Mouse (Mus musculus) cerebellum, postnatal 36 days (tissue): Measurements from ENCODE around the gene Ctxn1.

Experiments used
- DNase-seq, 2 experiments: peaks; one replicate each; pipeline ENCODE4 v3.0.0; 2021 to 2022; ENCODE audit warnings: mixed read lengths in 2 of 2

Ctxn1 gene

DNA sequence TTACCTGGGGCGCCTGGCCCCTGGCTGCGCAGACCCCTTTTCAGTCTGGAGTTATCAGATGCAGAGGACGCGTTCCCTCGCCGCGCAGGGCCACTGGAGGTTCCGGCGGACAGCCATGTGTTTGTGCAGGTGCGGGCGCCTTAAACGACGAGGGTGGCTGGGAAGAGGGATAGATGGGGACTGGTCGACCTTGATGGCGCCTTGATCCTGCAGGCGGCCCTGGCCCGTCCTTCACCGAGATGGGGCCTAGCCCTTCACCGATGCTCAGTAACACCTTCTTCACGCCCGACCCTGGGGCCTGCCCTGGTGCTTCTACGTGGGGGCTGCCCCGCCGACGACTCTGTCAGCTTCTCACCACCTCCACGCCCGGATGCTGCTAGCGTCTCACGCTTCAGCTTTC is 9.9 kb downstream of the Ctxn1 start:
- DNase-seq = no peak

DNA sequence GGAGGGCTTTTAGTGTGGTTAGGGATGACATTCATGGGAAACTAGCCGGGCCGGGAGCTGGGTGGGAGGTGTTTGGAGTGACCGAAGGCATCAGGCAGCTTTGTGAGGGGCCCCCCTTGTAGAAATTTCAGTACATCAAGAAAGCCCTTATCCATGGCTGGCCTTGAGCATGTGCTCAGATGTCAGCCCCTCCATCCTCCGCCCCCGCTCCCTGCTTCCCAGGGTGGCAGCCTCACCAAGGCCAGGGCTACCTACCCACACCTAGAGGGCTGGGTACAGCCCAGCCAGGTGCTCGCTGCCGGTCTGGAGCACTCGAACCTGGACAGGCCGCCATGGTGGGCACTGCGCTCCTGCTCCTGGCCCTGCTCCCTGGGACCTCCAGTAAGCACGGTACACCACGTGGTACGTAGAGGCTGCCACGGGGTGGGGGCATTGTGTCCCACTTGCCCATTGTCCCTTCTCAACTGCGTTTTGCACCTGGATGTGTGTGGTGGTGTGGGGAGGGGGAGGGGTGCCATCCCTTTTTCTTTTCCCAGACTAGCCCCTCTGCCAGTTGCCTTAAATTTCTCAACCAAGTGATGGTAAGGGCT is 11.0 kb downstream of the Ctxn1 start, which contains the start of gene Tgfbr3l:
Gene Tgfbr3l (plus strand): TSS at position 264 of the 590 bp plus-strand sequence.
- DNase-seq = no peak

DNA sequence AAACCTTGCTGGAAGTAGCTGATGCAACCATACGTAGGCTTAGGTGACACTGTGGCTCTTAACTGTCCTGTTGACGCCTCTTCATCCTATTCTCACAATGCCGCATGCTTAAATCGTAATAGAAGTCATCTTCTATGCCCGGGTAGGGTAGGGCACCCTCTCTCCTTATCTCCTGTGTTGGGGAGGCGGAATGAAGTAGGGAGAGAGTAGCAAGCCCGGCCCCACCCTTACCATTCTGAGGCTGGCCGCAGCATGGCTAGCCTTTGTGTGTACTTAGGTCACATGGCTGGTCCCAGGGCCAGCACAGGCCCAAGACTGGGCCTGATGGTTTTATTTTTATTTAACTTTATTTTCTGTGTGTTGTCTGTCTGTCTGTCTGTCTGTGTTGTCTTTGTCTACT is 11.8 kb downstream of the Ctxn1 start:
- no peak for DNase-seq

DNA sequence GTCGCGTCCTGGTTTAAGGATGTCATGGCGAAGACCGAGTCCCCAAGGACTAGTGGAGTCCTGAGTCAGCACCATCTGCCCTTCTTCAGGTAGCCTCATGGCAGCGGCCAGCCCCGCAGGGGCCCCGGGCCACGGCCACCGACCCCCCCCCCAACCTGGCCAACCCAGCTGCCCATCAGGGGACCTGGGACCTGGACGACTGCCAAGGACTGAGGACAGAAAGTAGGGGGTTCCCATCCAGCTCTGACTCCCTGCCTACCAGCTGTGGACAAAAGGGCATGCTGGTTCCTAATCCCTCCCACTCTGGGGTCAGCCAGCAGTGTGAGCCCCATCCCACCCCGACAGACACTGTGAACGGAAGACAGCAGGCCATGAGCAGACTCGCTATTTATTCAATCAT is 13.3 kb downstream of the Ctxn1 start:
- no peak for DNase-seq

DNA sequence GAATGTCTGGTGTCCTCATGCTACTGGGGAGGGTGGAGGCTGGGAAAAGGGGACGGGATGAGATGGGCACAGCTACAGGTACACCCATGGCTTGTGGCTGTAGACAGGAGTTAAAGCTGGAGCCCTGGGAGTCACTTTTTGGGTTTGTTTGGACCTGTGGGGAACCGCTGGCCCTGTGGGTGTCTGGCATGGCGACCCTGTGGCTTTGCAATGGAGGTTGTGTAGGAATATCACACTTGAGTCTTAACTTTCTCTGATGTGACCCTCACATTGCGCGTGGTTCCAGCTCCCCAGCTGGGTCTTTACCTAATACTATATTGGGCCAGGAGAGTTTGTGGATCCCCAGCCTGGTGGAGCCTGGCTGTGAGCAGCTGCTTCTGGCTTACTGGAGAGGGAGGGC is 14.0 kb downstream of the Ctxn1 start:
- no peak for DNase-seq

DNA sequence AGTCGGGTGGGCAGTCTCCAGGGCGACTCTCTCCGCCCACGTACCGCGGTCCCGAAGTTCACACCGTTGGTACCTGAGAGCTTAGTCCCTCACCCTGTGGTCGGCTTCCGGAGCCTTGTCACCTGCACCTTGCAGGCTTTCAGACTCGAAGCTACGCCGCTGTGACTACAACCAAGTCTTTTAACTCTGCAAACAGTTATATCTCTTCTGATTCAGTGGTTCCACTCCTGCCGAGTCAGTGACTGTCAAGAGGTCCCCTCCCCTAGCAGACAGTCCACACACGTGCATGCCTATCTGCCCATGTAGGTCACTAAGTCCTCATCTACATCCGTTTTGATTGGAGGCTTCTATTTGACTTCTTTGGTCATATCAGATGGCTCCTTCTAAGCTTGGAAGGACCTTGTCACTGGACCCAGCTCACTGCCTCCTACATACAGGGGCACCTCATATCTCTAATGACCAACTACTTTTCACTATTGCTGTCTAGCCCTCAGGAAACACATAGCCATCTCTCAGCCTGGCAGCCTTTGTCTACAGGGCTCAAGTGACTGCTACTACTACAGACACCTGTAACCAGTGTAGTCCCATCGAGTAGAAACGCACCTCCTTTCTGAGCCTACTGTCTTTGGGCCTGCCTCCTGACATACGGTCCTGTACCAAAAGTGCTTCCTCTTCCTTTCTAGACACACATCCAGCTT is 19.7 kb downstream of the Ctxn1 start:
- no peak for DNase-seq

DNA sequence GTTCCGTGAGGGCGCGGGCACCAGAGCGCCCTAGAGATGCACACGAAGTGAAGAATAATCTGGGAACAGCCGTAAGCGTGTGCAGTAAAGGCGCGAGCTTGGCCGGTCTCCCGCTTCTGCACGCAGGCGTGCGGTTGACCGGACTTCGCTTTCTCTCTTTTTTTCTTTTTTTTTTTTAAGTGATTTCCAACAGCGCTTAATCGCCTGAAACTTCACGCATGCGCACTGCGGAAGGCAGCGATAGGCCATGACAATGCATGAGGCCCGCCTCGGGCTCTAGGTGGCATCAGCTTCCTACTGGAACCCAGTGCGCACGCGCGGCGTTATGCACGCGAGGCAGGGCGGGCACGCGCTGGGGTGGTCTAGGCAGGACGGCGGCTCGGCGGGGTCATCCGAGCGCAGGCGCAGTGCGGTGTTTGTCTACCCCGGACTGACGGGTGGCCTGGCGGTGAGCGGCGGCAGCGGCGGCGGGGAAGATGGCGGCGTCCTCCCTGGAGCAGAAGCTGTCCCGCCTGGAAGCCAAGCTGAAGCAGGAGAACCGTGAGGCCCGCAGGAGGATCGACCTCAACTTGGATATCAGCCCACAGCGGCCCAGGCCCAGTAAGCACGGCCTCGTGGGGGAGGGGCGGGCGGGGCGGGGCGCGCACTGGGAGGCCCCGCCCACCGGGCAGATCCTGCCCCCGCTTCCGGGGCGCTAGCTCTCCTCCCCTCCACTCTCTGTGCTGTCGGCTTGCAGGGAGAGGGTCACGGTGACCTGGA is 20.5 kb downstream of the Ctxn1 start, which contains the start of the genes Map2k7 and Gm49320:
Gene Map2k7 (plus strand): TSS at position 307 of the 759 bp plus-strand sequence.
Gene Gm49320 (plus strand): TSS at position 432 of the 759 bp plus-strand sequence.
- DNase-seq = peak; percentile 100

DNA sequence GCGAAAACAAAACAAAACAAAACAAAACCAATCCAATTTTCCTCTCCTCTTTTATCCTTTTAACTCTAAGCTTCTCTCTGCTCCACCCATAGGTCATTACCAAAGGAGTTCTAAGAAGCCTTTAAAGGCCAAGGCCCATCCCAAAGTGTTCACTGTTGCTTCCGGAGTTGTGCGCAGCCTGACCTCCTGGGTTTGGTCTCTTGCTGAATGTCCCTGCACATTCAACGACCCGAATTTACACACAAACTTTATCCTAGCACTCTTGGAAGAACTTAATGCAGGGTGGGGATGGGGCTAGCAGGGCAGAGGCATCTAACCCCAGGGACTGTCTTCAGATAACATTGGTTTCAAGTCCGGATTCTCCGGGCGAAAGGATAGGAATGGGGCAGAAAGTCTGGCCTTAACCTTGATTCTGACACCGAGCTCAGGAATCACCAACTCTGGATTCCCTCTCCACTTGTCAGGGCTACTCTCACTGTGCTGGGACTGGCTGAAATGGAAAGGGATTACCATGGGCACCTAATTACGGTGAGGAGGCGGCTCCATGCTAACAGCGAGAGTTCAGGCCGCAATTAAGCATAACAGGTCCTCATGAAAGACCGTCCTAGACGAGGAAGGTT is 21.1 kb downstream of the Ctxn1 start:
- peak in 1 of 2 experiments; percentile 10 for DNase-seq

DNA sequence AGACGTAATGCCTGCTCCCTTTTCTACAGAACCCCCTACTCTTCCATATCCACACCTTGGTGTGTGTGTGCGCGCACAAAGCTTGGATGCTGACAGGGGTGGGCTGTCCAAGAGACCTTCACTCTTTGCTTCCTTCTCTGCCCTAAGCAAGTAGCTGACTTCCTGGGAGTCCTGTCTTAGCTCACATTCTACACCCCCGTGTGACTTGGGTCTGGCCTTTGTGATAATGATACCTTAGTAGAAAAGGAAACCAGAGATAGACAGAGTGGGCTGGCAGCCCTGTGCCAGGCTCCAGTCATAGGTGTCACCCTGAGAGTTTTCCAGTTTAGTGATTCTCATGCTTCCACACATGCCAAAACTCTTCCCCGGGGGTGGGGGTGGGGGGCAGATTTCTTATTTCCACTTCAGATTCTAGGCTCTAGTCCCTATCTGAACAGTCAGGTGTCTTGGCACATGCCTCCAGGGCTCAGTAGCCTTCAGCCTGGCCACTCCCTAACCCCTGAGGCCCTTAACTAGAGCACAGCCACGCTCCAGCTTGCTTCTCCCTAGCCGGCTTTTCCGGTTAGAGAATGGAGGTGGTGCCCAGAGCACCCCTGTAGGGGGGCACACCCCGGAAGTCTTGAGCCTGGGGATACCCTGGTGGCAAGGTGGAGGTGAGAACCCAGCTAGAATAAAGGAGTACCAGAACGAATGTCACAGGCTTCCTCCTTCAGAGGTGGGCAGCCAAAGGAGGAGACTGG is 28.3 kb downstream of the Ctxn1 start:
- no peak for DNase-seq

DNA sequence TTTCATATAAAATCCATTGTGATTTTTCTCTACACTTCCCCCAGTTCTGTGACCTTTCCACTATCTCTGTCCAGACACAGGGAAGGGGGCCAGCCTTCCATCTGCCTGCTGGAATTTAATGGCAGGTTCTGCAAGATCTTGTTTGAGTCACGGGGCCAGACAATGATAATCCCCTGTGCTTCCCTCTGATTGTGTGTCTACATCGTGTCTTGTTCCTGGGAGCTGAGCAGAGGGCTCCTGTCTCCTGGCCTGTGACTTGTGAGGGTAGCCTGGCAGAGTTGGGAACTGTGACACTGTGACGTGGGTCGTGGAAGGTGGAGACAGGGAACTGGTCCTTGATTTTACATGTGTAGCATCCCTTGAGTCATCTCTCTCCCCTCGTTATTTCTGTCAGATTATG is 29.3 kb downstream of the Ctxn1 start:
- DNase-seq = no peak

DNA sequence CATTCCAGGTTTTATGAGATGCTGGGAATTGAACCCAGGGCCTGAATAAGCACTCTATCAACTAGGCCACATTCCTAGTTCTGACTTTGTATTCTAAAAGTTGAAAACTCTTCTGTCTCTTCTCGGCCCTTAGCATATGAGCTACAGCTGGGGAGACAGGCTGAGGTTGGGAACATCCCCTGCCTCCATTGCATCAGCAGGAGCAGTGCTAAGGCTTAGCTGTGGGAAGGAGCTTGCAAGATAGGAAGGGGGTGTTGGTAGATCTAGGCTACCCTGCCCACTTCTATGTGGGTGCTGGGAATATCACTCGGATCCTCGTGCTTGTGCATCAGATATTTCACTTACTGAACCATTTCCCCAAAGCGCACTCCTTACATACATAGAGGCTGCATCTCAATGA is 31.2 kb downstream of the Ctxn1 start:
- DNase-seq = no peak

DNA sequence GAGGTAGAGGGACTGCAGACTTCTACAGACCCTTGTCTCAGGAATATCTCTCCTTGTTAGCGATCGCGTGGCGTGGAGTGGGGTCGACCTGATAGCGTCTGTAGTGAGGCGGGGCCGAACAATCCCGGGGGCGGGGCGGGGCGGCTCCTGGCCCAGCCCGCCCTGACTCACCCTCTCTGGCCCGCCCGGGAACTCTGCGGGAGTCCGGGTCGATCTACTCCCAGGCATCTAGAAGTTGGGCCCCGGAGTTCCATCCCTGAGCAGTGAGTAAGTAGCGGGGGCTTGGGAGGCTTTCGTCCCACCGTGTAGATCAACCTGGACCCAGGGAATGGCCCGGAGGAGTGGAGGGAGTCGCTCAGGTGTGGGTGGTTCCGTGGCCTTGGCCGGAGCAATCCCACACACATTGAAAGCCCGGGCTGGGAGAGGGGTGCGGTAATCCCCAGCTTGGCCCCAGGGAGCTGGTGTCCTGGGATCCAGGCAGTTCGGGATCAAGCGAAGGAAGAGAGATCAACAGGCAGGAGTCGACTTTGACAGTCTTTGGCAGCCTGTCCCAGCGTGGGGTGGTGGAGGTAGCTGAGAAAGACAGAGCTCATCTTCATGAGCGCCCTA is 32.2 kb downstream of the Ctxn1 start, which contains the start of gene Lrrc8e:
Gene Lrrc8e (plus strand): TSS at position 89 of the 609 bp plus-strand sequence.
- DNase-seq = peak in 1 of 2 experiments; percentile 9

DNA sequence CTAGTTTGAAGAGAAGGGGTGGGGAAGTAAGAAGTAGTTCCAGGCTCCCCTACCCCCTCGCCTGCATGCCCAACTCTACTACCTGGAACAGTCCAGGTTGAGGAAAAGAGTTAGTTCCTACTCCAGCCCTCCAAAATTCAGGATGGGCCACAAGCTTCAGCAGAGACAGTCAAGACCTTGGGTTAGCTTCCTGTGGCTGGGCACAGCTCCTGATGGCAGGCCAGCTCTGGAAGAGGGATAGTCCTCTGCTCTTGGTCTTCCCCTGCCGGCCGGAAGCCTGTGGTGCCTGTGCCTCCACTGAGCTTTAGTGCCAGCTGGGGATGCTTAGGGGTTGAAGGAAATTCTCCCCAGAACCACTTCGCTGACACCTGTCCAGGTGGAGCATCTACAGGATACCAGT is 32.8 kb downstream of the Ctxn1 start:
- DNase-seq = peak in 1 of 2 experiments; percentile 1

DNA sequence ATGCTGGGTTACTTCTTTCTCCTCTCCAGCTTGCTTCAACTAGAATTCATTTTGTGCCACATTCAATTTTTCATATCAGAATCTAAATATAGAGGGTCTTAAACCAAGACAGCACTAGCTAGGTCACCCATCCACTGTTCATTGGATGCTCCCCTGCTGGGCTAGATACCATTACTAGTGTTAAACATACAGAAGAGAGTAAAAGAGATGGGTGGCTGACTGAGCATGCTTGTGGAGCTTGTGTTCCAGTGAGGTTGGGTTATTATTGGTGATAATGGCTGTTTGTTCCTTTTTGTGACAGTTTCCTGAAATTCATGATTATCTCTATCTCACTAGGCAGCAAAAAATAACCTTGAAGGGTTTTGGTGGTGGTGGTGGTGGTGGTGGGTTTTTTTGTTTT is 37.0 kb downstream of the Ctxn1 start:
- DNase-seq = no peak

DNA sequence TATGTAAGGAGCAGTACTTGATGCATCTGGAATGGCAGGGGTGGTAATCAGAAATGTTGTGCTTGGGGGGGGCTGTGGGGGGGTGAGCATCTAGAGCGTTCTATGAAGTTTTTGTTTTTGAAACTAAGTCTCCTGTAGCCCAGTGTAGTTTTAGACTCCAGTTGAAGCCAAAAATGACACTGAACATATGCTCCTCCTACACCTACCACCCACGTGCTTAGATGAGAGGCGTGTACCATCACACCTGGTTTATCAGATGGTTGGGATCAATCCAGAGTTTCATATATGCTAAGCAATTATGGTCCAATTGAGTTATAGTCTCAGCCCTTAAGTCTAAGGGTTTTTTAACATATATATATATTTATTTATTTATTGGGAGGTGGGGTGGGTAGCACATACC is 39.5 kb downstream of the Ctxn1 start:
- no peak for DNase-seq

DNA sequence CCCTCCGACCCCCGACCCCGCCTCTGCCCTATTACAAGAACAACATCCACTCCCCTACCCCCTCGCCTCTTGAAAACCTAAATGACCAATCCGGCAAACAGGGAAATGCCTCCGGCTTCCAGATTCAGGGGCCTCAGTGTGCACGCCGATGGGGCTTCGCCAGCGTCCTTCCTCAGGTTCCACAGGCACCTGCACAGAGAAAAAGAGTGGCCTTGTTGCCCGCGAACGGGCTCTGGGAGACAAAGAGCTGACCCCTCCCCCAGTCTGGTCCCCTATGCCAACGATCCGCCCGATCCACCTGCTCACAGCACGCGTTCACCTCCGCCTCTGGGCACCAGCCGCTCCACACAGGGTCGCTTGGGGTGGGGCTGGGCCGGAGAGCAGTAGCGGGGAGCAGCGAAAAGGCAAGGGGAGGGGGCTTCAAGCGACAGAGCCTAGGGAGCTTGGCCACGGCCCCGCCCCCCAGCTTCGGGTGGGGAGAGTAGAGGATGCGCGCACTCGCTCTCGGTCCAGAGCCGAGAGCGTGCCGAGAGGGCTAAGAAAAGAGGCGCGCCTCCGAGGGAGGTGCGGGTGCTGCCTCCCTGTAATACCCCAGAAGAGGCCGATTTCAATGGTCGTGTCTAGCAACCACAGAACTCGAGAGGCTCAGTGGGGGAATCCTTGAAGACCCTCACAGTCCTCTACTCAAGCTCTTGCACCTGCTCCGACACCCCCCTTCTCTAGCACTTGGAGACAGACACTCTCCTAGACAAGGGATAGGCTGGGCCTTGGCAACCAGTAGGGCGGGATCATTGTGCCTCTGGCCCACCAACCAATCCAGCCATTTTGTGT is 42.1 kb downstream of the Ctxn1 start, which contains the start of gene Prr36:
Gene Prr36 (minus strand): TSS at position 669 of the 831 bp plus-strand sequence.
- DNase-seq = peak; percentile 52 to 57

DNA sequence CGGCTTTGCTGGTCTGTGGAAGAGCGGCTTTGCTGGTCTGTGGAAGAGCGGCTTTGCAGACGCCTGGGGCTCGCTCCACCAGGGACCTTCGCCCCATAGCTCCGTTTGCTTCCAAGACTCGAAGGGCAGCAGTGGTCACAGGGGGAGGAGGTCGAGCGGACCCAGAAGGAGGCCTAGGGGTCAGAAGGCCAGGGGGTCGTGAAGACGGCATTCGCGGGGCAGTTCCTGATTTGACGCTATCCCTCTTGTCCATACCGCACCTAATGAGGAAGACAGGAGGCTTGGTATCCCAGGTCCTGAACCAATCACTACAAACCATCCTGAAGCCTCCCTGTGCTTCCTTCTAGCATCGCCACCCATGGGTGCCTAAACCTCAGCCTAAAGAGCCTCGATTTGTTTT is 42.8 kb downstream of the Ctxn1 start:
- DNase-seq = no peak

DNA sequence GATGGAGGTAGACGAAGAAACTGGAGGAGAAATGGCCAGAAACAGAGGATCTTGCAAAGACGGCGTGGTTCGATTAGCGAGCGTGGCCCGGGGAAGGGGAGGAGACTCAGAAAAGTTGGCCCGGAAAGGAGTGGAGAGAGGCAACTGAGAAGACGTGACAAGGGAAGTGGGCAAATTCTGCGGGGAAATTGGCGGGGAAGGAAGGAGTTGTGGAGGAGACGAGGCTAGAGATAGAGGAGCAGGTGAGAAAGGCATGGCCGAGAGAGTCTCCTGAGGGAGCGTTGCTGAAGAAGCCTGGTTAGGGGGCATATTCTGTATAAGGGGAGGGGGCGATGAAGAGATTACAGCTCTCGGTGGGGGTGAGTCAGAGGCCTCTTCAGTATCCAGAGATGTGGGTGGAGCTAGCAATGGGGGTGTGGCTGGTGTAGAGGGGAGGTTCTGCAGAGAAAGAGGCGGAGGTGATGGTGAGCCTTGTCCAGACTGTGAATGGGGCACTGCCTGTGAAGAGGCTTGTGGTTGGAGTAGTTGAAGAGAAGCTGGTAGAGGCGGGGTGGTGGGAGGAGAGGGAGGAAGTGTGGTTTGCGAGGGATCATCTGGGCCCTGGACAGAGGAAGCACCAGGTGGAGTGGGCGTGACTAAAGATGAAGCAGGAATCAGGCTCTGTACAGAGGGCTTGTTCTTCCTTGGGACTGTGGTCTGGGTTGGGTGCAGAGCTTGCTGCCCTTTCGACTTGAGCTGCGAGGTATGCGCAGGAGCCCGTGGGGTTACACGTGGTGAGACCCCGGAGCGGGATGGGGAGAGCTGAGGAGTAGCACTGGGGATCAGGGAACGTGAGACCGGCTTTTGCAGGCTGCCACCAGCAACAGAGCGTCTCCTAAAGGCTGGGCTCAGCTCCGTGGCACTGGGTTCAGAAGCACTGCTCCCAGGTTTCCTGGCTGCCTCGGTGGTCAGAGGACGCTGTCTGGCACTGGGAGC is 44.8 kb downstream of the Ctxn1 start:
- DNase-seq = no peak

DNA sequence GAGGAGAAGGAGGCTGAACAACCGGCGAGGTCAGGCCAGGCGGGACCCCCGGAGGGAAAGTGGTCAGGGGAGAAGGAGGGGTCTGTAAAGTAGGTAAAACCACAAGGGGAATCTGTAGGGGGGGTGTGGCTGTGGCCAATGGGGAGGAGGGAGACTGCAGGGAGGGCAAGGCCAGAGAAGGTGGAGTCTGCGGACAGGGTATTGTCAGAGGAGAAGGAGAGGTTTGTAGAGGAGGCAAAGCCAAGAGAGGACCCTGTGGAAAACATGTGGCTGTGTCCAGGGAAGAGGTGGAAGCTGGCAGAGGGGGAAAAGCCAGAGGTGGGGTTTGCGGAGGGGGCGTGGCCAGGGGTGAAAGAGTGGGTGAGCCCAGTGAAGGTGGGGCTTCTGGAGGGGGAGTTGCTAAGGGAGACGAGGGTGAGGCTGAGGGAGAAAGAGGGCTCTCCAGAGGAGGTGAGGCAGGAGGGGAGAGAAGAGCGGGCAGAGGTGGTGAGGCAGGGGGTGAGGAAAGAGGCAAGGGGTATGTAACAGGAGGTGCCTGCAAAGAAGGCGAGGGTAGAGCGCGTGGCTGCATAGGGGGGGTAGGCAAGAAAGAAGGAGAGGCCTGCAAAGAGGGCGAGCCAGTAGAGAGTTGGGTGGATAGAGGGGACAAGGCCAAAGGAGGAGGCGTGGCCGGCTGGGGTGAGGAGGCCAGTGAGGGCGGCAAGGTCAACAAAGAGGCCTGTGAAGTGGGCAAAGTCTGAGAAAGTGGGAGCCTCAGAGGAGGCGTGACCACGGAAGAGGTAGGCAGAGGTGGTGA is 45.7 kb downstream of the Ctxn1 start:
- DNase-seq = no peak
